Mouse (Mus musculus) lung, postnatal 36 days (tissue): ENCODE results near the gene Exoc6b.
"Not testable (repeated sequence)": the region's sequence is repeated elsewhere in the genome, so short reads cannot be mapped to it uniquely, and the experiment has no call there.

Experiments
- DNase-seq: peaks from one replicate; pipeline ENCODE4 v3.0.0; 2022; ENCODE audit warnings: mixed read lengths

Gene Exoc6b

GRCm38 (mm10) chr6:84617051-84617450 is 452.3 kb downstream of the Exoc6b start:
- DNase-seq, result no peak

GRCm38 (mm10) chr6:84616586-84616985 is 452.7 kb downstream of the Exoc6b start:
- no peak for DNase-seq

DNA sequence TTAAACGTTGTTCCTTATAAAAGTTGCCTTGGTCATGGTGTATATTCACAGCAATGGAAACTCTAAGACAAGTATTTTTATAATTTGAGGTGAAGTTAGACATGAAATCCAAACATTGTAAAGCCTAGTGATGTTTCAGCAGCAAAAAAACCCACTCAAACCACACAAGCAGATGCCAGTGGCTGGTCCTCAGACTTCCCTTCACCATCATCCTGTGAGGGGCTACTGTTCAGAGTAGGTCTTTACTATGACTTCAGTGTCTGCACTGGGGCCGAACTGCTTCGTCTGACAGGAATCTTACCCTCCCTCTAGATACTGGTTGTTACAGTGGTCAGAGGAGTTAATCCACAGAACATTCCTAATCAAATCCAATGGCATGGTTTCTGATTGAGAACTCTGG is 455.8 kb downstream of the Exoc6b start:
- DNase-seq, result no peak

DNA sequence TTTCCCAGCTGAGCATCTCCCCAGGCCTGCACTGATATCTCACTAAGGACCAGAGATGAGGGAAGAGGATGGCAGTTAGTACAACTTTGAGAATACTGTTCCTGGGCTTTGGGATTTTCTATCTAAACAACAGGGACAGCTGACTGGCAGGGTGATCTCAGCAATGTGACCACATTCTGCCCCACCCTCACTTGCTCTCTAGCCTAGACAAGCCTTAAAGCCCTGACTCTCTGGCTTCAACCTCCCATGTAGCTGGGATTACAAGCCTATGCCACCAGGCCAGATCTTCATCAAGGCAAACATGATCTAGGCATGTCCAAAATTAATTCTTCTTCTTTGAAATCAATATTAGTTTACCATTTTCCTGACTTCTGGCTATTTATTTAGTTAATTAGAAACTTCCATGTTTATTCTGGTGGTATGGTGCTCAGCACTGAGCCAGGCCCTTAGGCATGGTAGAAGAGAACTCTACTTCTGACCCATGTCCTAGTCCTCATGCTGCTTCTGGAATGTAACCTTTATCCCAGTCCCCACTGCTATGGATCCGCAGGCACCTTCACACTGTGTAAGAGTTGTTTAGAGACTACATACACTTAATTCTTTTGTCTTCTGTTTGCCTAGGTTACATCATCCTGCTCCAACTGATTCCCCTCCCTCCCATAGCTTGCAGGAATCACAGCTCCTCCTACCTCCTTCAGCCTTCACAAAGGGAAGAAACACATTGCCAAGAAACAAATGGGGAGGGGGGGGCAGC is 468.0 kb downstream of the Exoc6b start:
- no peak for DNase-seq

DNA sequence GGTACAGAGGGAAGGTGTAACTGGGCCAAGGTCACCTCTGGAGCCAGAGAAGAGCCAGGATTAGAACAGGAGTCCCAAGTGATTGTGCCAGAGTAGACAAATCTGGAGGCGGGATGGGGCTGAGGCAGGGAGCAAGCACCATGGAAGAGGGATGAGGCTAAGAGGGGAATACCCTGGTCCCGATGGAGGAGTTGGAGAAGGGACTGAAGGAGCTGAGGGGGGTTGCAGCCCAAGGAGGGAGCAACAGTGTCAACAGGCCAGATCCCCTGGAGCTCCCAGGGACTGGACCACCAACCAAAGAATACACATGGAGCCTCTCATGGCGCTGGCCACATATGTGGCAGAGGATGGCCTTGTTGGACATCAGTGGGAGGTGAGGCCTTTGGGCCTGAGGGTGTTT is 470.0 kb downstream of the Exoc6b start:
- not testable (repeated sequence) for DNase-seq

DNA sequence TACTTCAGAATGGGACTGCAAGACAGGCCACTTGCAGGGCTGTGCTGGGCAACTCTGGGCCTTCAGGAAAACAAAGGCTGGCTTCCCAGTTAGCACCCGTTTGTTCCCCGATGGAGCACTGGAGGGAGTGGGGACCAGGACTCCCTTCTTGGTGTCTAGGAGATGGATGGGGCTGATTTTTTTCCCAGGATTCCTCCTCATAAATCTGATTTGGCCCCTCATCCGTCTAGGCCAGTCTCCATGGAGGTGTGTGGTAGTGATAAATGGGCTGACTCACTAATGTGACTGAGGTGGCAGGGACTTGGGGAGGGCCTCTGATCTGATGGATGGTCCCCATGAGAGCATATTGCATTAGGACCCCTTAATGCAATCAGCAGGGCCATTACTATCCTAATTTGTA is 470.6 kb downstream of the Exoc6b start:
- DNase-seq, result no peak

GRCm38 (mm10) chr6:84594626-84595025 is 474.7 kb downstream of the Exoc6b start:
- DNase-seq, result no peak

DNA sequence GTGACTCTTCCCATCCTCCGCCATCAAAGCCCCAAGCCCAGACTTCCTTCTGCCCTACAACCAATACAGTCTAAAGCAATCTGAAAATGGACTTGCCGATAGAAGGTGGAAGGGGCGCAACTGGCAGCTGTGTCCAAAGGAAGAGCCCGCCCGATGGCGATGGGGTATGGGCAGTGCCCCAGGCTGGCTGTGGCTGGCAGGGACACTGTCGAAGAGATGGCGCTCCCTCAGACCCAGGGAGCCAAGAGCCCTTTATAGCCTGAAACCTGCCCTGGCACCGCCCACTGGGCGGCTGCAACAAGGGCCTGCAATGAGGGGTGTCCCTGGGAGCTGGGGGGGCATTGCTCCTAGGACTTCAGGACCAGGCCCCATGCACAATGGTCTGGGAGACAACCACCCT is 475.6 kb downstream of the Exoc6b start, which contains the start of gene Cyp26b1:
TSS of gene Cyp26b1 (minus strand) at position 216 of the 400 bp plus-strand sequence.
- DNase-seq, result no peak

GRCm38 (mm10) chr6:84590961-84591745 is 478.2 kb downstream of the Exoc6b start:
- no peak for DNase-seq

GRCm38 (mm10) chr6:84589742-84590686 is 479.3 kb downstream of the Exoc6b start:
- peak; percentile 92 for DNase-seq

DNA sequence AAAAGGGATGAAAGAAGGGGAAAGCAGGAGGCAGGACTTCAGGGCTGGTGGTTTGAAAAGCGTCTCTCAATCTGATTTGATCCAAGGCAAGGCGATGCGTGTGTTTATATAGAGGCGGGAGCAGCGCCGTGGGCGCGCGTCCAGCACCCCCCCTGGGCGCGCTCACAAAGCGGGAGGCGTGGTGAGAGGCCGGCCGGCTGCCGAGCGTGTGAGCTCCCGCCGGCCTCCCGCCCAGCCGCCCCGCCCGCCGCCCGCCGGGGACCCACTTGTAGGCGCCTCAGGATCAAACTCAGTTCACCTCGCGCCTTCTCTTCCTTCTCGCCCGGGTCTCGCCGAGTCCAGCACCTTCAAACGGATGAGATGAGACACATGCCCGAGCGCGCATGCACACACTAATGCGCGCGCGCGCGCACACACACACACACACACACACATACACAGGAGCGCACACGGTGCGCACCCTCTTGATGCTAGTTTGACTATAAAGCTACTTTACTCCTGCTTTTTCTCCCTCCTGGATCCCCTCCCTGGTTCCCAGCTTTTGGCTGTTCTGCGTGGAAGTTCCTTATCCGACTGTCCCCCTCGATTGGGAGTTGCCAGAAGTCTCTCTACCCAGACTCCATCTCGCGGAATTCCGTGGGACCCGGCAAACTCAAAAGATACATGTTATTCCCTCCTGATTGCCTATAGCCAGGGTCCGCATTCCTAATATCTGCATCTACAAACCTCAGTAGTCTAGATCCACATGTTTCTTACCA is 480.2 kb downstream of the Exoc6b start:
- peak; percentile 69 for DNase-seq

DNA sequence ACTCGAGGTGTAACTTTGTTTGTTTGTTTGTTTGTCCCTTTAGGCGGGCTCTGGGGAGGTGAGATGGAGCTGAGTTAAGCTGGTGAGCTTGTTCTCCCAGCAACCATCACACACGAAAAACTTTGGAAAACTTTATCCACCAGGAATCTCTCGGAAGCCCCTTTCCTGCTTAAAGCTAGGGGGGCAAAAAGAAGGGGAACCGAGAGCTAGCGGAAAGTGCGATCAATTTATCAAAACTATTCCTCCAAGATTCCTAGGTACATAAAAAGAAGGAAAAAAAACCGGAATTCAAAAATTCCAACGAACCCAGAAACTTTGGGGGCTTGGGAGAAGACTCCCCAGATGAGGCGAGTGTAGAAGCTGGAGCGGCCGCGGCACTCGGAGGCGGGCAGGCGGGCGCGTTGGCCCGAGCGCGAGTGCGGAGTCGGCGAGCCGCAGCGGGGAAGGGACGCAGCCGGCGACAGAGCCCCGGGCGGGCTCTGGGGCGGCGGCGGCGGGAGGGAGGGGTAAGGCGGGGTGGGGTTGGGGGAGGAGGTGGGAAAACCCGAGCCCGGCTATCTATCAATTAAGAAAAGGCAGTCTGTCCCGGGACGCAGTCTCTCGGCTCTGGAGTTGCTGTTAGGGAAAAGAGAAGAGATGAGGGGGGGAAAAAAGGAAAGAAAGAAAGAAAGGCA is 481.0 kb downstream of the Exoc6b start:
- no peak for DNase-seq

- peak; percentile 68 for DNase-seq
These were observed 481.7 kb downstream of the Exoc6b start for GRCm38 (mm10) chr6:84587471-84588101.

DNA sequence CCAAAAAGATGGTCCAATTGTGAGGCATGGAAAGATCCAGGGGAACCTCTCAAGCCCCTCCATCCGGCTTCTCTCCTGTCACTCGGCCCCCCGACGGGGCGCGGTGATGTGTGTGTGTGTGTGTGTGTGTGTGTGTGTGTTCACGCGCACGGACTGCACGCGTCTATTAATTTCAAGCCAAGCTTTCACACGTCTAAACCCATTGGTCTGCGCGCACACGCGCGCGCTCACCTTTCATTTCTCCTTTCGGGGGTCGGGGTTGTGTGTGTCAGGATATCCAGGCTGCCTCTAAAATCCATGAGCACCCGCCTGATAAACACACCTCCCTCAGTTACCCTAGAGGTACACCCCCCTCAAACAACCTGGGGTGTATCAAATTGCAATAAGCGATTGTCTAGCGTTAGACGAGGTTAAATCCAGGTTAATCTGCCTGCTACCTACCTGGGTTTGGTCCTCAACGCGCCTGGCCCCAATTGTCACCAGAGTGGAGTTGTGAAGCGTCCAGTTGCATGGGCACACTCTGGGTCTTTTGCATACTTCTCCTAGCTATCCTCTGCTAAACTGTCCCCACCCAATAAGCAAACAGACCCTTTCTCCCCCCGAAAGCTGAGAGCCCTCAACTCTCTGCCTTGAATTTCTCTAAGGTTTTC is 482.6 kb downstream of the Exoc6b start:
- no peak for DNase-seq

DNA sequence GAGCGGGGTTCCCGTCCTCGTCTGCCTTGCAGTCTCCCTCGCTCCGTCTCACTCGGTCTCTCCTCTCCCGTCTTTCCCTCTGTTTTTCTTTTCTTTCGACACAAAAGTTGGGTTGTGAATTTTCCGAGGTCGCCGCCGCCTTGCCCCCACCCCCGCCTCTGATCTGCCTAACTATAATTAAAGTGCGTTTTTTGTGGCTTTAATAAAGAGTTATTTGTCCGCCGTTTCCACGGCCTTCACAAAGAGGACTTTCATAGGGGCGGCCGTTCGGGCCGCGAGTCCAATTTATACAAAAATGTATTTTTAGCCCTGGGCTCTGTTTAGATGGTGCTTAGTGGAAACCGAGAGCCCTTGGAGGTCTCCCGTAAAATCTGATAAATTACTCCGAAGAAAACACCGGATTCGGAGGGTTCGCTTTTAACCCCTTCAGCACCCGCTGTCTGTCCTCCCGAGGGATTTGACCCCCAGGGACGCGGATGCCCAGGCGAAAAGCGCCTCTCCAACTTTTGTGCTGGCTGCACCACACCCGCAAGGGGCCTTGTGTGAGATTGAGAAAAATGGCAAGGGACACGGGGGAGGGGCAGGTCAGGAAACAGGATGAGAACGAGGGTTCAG is 483.5 kb downstream of the Exoc6b start:
- DNase-seq, result no peak

- no peak for DNase-seq
These were observed 484.3 kb downstream of the Exoc6b start for GRCm38 (mm10) chr6:84584783-84585685.

GRCm38 (mm10) chr6:84583841-84584782 is 485.2 kb downstream of the Exoc6b start:
- no peak for DNase-seq

- peak; percentile 81 for DNase-seq
These were observed 485.9 kb downstream of the Exoc6b start for GRCm38 (mm10) chr6:84583371-84583770.
